Mouse (Mus musculus): Measurements from ENCODE around the gene Pigq. TPM values are rescaled to one million over a fixed set of nuclear protein-coding genes. Genes with fewer than 3 reads are reported as not detected.

Pigq gene
- total RNA-seq, 2 experiments from 2014 or later = 106 to 120 TPM

DNA sequence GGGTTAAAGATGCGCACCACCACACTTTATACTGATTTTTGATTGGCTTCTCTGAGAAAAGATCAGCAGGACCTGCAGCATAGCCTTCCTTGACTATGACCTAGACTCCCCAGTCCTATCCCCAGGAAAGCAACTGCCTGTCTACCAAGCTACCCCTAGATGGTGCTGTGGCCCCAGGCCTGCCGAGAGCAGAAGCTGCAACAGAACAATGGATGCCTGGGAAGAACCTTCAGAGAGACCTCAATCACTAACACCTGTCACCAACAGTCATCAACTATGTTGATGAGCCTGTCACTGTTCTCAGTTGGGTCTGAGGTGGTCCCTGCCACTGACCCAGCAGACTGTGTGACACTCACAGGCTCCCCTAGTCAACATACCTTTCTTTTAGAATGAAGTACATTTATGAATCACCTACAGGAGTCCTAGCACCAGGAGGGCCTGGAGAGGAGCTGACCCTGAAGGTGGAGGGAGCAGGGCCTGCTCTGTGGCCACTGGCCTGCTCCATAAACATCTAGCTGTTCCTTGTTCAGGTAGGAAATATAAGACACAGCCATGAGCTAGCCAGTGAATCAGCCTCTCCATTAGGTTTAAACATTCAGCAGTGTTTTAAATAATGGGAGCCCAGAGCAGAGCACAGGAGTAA is 50.6 kb downstream of the Pigq start:
- DNase-seq (ENCODE audit: low spot score in 2 of 2) = peak in 1 of 2 experiments; percentile 58
- intact Hi-C loops (cut with DNase I) = loop anchor here (2.0 to 5.0 kb wide), 3 partner anchors 25 to 115 kb away; partner anchors contain the start of gene Rab40c

- intact Hi-C loops (cut with DNase I) = loop anchor here (10.0 kb wide), 1 partner anchor 206 kb away; the partner anchor contains the start of genes Decr2 and Nme4
- DNase-seq (ENCODE audit: low spot score in 2 of 2) = no peak
Measured at GRCm38 (mm10) chr17:25888837-25889236, 55.9 kb downstream of the Pigq start.

- intact Hi-C loops (cut with DNase I) = loop anchor here (10.0 kb wide), 1 partner anchor 207 kb away; the partner anchor contains the start of genes Decr2 and Nme4
- no peak for DNase-seq (ENCODE audit: low spot score in 2 of 2)
Measured at GRCm38 (mm10) chr17:25887467-25887866, 57.3 kb downstream of the Pigq start.

GRCm38 (mm10) chr17:25886806-25887205 is 57.9 kb downstream of the Pigq start:
- intact Hi-C loops (cut with DNase I) = loop anchor here (10.0 kb wide), 1 partner anchor 208 kb away; the partner anchor contains the start of genes Decr2 and Nme4
- no peak for DNase-seq (ENCODE audit: low spot score in 2 of 2)

DNA sequence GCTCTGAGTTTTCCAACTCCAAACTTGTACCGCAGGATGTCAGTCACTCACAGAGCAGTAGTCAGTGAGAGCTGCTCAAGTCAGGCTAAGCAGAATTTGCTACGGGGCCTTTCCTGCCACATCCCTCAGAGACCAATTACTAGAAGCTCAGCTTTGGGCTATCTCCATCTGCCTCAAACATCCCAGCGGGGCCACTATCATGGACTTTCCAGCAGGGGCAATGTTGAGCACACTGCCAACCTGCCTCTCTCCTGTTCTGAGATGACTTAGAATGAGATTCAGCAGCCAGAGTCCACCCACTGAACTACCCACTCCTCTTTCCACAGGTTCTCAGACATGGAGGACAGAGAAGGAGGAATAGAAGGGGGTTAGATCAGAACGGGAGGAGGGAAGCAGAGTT is 59.1 kb downstream of the Pigq start:
- intact Hi-C loops (cut with DNase I) = loop anchor here (10.0 kb wide), 1 partner anchor 209 kb away; the partner anchor contains the start of genes Decr2 and Nme4
- DNase-seq (ENCODE audit: low spot score in 2 of 2) = no peak

DNA sequence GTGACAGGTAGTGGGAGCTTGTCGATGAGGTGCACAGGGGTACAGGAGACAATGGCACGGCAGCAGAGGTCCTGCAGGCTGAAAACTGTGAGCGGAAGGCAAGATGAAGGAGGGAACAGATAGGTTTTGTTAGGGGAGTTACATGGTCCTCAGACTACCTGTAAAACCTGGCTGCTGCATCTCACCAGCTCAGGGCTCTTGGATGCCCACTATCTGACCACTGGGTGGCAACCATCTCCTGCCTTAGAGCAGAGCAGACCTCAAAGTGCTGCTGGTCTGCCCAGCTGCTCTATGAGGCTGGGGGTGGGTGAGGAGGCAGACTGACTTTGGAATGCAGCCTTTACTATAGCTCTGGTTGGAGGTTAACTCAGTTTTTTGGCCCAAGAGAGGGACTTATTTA is 60.9 kb downstream of the Pigq start:
- no peak for DNase-seq (ENCODE audit: low spot score in 2 of 2)
- intact Hi-C loops (cut with DNase I) = loop anchor here (10.0 kb wide), 1 partner anchor 211 kb away; the partner anchor contains the start of genes Decr2 and Nme4

GRCm38 (mm10) chr17:25883268-25883667 is 61.5 kb downstream of the Pigq start:
- intact Hi-C loops (cut with DNase I) = loop anchor here (10.0 kb wide), 1 partner anchor 212 kb away; the partner anchor contains the start of genes Decr2 and Nme4

GRCm38 (mm10) chr17:25882306-25882705 is 62.4 kb downstream of the Pigq start:
- intact Hi-C loops (cut with DNase I) = loop anchor here (10.0 kb wide), 1 partner anchor 212 kb away; the partner anchor contains the start of genes Decr2 and Nme4
- DNase-seq (ENCODE audit: low spot score in 2 of 2) = no peak

More at GRCm38 (mm10) chr17:25883268-25883667, 61.5 kb downstream of the Pigq start:
- no peak for DNase-seq (ENCODE audit: low spot score in 2 of 2)

- no peak for DNase-seq (ENCODE audit: low spot score in 2 of 2)
Measured at GRCm38 (mm10) chr17:25881691-25882090, 63.0 kb downstream of the Pigq start.

DNA sequence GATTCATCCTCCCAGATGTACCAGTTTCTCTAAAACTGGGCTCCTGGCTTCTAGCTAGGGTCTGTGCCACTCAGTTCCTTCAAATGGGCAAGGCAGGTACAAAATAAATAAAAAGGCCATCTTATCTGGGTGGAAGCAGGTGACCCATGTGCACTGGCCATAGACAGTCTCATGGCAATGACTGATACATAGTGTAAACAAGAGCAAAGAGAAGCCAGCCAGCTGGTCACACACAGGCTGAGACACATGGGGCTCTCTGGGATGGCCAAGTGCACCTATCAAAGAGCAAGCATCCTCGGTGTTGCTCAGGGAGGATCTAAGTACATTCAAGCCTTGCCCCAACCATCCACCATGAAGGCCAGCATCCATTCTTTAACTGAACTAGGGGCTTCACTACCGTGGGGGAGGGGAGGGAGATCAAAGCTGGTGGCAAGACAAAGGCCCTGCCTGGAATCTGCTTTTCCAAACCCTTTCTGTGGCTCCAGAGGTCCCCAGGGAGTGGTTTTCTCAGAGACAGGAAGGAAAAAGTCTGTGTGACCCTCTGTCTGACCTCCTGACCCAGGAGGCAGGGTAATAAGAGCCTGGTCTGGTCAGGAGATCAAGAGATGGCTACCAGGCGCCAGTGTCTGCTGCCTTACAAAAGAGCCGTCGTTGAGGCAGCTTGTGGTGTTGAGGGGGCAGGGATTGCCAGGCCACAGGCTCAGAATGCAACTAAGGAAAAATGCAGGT is 63.7 kb downstream of the Pigq start:
- DNase-seq (ENCODE audit: low spot score in 2 of 2) = no peak
- intact Hi-C loops (cut with DNase I) = loop anchor here (10.0 kb wide), 1 partner anchor 214 kb away; the partner anchor contains the start of genes Decr2 and Nme4

More at GRCm38 (mm10) chr17:25881691-25882090, 63.0 kb downstream of the Pigq start:
- intact Hi-C loops (cut with DNase I) = loop anchor here (10.0 kb wide), 1 partner anchor 213 kb away; the partner anchor contains the start of genes Decr2 and Nme4

DNA sequence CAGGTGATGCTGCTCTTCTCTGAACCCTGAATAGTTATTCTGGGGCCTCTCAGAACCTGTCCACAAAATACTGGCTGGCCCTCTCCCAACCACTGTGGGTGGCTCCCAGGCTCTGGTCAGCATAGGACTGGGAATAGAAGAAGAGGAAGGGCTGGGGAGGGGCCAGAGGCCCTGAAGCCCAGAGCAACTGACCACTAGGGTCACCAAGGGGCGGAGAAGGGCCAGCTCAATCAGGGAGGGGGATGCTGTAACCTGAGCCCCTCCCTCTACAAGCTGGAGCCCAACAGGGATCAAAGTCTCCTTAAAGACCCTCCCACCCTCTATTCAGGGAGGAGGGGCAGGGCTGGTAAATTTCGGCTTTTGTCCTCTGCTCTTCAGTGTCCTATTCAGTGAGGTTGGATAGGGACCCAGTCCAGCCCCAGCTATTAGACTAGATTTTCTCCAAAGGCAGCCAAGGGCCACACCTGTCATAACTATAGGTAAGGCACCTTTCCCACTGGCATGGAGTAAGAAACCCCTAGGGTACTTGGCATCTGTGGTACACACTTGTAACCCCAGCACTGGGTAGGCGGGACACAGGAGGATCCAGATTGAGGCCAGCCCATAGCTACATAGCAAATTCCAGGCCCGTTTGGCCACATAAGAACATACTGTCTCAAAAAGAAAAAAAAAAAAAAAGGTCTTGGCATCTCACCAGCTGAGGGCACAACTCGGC is 64.4 kb downstream of the Pigq start, which contains the start of gene Wfikkn1:
TSS of gene Wfikkn1 (minus strand) at position 663 of the 715 bp plus-strand sequence.
- intact Hi-C loops (cut with DNase I) = loop anchor here (10.0 kb wide), 1 partner anchor 214 kb away; the partner anchor contains the start of genes Decr2 and Nme4
- DNase-seq (ENCODE audit: low spot score in 2 of 2) = no peak

DNA sequence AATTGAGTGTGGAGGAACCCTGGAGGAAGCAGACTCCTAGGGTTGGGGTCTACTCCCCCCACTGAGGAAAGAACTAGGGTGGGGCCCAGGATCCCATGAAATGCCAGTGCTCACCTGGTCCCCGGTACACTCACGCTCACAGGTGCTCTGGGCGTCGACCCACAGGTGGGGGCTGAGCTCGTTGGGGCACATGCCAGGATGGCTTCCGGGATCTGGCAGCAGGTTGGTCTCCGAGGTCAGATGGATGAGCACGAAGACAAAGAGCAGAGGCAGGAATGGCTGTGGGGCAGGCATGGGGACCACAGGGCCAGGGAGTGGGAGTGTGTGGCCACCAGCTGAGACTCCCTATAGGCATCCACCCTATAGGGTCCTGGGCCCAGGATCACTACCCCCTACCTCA is 65.0 kb downstream of the Pigq start:
- DNase-seq (ENCODE audit: low spot score in 2 of 2) = no peak
- intact Hi-C loops (cut with DNase I) = loop anchor here (10.0 kb wide), 1 partner anchor 215 kb away; the partner anchor contains the start of genes Decr2 and Nme4

DNA sequence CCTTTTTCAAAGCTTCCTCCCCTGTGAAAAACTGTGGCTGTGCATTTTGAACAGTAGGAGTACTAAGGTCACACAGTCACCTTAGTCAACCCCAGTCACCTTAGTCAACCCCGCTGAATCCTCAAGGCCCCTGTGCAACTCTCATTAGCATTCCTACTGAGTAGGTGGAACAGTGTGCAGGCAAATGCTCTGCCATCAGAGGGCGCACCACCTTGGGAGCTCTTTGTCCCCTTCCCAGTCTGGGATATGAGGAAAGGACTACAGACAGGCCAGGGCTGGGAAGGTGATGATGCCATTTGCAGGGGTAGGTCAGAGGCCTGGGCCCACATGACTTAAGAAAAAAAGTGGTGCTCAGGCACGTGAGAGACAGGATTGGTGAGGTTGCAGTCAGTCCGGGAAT is 65.5 kb downstream of the Pigq start:
- no peak for DNase-seq (ENCODE audit: low spot score in 2 of 2)
- intact Hi-C loops (cut with DNase I) = no loop called here

GRCm38 (mm10) chr17:25878611-25879180 is 66.0 kb downstream of the Pigq start:
- intact Hi-C loops (cut with DNase I) = no loop called here
- DNase-seq (ENCODE audit: low spot score in 2 of 2) = no peak

DNA sequence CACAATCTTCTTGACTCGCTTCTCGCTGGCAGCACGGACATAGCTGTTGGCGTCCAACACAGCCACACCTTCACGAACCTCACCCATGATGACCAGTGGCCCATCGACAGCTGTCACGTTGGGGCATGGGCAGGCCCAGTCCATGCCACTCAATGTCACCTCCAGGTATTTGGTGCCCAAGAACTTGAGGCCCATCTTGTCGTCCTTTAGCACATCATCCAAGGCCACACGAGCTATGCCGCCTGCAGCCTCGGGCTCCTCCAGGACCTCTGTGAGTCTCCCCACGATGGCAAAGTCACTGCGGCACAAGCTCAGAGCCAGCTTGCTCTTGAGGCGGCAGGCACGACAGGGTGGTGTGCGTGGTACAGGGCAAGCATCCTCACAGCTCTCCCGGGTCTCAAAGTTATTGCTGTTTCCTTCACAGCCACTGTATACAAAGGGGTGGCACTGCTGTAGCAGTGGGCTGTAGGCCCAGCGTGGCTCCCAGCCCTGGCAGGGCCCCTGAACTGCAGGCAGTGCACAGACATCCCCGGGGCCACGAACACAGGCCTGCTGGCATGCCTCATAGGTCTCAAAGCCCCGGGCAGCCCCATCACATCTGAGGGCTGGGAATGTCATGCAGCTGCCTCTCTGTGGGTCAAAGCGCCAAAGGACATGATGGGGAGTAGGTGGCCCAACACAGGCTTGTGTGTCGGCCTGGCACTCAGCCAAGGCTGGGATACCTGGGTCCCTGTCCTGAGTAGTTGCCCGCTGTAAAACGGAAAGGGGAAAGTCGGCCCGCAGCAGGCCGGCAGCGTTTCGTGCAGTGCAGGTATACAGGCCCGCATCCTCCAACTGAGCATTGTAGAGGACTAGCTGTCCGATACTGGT is 66.8 kb downstream of the Pigq start:
- DNase-seq (ENCODE audit: low spot score in 2 of 2) = no peak
- intact Hi-C loops (cut with DNase I) = no loop called here

DNA sequence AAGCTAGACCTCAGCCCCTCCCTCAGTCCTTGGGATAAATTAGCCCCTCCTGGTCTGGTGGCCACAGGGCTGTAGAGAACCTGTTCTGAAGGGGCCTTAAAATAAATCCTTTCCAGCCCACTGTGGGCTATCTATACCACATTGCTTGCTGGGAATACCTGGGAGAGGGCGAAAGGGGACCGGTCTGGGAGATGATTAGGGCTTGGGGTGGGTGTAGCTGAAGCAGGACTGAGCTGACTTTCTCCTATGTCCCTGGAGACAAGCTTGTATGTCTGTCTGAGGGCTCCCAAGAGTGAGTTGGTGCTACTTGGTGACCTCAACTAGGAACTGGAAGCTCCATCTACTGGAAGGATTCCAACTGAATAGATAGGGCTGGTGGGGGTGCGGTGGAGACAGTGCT is 67.7 kb downstream of the Pigq start:
- no peak for DNase-seq (ENCODE audit: low spot score in 2 of 2)
- intact Hi-C loops (cut with DNase I) = no loop called here
